In the genomic region with DNA sequence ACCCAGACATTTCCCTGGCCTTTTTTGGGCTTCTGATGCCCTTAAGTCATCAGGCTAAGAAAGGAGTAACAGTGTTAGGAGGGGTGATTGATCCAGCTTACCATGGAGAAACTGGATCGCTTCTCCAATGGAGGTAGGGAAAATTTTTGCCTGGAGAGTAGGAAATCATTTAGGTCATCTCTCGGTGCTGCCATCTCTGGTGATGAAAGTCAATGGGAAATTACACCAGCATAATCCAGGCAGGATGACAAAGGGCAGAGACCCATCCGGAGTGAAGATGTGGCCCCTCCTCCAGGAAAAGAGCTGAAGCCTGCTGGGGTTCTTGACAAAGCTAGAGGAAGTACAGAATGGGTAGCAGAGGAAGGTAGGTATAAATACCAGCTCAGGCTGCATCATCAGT, we compare ENCODE assay signal across 18 mouse cellular contexts. TPM values are rescaled to one million over a fixed set of nuclear protein-coding genes. Genes with fewer than 3 reads are reported as not detected.
DNase-seq lines count a peak whose midpoint lies in the region; ATAC-seq and TF ChIP-seq lines count a peak whose summit lies in the region.
"Had no signal": no experiment of that assay in that cellular context is flagged by ENCODE, and none has a peak within 500 bp of the region (broad histone marks: within the 10 kb centered on the region; RNA-seq: fewer than 3 reads in every experiment).

No protein-coding gene starts in this region.

- TF ChIP-seq CTCF in heart, postnatal 0 days (IDR thresholded peaks at IDR 0.05; ENCODE audit: low read depth): 0 out of 2 replicates have a peak, but pooled peaks have one; percentile 13
- peak; percentile 53 for TF ChIP-seq CTCF in layer of hippocampus, adult 2 months (conservative IDR thresholded peaks at IDR 0.05)

- H3K4me3 ChIP-seq in heart, postnatal 0 days (ENCODE audit: low read depth, low read length): no peak overlapping the region
- H3K4me3 ChIP-seq in layer of hippocampus, adult 2 months: no peak overlapping the region
- no peak overlapping the region for H3K4me3 ChIP-seq in forebrain, embryonic 15.5 days
- H3K4me3 ChIP-seq: kidney, embryonic 15.5 days; limb, embryonic 15.5 days; neural tube, embryonic 15.5 days had no signal

- no peak overlapping the region for H3K27ac ChIP-seq in heart, postnatal 0 days (ENCODE audit: low read depth)
- H3K27ac ChIP-seq in layer of hippocampus, adult 2 months: no peak overlapping the region
- H3K27ac ChIP-seq in forebrain, embryonic 15.5 days (replicated peaks): no peak overlapping the region
- H3K27ac ChIP-seq: kidney, embryonic 15.5 days; limb, embryonic 15.5 days; neural tube, embryonic 15.5 days had no signal

- WGBS in heart, postnatal 0 days: 29% methylated on average over 3 of the region's 3 CpGs
- WGBS in forebrain, embryonic 15.5 days: 40% methylated on average over 3 of the region's 3 CpGs

- no peaks in the 10 kb centered on the region for H3K27me3 ChIP-seq in heart, postnatal 0 days (ENCODE audit: control insufficient read depth, insufficient read depth, low read length)
- H3K27me3 ChIP-seq in forebrain, embryonic 15.5 days: no peaks in the 10 kb centered on the region
- H3K27me3 ChIP-seq: kidney, embryonic 15.5 days; limb, embryonic 15.5 days; neural tube, embryonic 15.5 days had no signal

- H3K9ac ChIP-seq in heart, postnatal 0 days (replicated peaks; ENCODE audit: low read depth, low read length): no peak overlapping the region
- no peak overlapping the region for H3K9ac ChIP-seq in forebrain, embryonic 15.5 days (replicated peaks)
- H3K9ac ChIP-seq: kidney, embryonic 15.5 days; limb, embryonic 15.5 days; liver, postnatal 0 days; neural tube, embryonic 15.5 days had no signal

- no peak for DNase-seq in heart, postnatal 0 days (ENCODE audit: low spot score)
- DNase-seq in heart, adult 11 months: no peak
- DNase-seq in layer of hippocampus, adult 2 months (ENCODE audit: low spot score in 2 of 2): no peak
- DNase-seq in layer of hippocampus, adult 18-20 months (ENCODE audit: low spot score in 2 of 2): no peak
- peak; percentile 40 for DNase-seq in retina, postnatal 1 day
- no peak for DNase-seq in retina, embryonic 14.5 days (ENCODE audit: low spot score)
- DNase-seq in right cerebral cortex, adult 2 months (ENCODE audit: low spot score in 2 of 2): no peak
- DNase-seq: cerebellum, adult 9-11 months; gastrocnemius, postnatal 36 days; heart, postnatal 36 days; liver, postnatal 0 days; thymus, adult 2 months had no signal

- H3K4me1 ChIP-seq in heart, postnatal 0 days (ENCODE audit: control insufficient read depth, insufficient read depth): 0 out of 2 replicates have a peak, but pooled peaks cover 7% of the 10 kb centered on the region
- H3K4me1 ChIP-seq in forebrain, embryonic 15.5 days: peaks cover 6% of the 10 kb centered on the region
- H3K4me1 ChIP-seq: limb, embryonic 15.5 days had no signal

- TF ChIP-seq EP300 in heart, postnatal 0 days (IDR thresholded peaks at IDR 0.05; ENCODE audit: low read depth): no peak

- no peaks in the 10 kb centered on the region for H3K9me3 ChIP-seq in heart, postnatal 0 days (replicated peaks; ENCODE audit: control insufficient read depth, low read length)
- no peaks in the 10 kb centered on the region for H3K9me3 ChIP-seq in forebrain, embryonic 15.5 days
- H3K9me3 ChIP-seq: kidney, embryonic 15.5 days; limb, embryonic 15.5 days; neural tube, embryonic 15.5 days had no signal

- H3K4me2 ChIP-seq in heart, postnatal 0 days (ENCODE audit: low read depth, low read length): no peak overlapping the region
- no peak overlapping the region for H3K4me2 ChIP-seq in forebrain, embryonic 15.5 days (replicated peaks)
- H3K4me2 ChIP-seq: heart, embryonic 11.5 days; kidney, embryonic 15.5 days; limb, embryonic 15.5 days; neural tube, embryonic 15.5 days had no signal

- no peak for ATAC-seq in heart, postnatal 0 days (ENCODE audit: insufficient read depth, low read depth)
- ATAC-seq in forebrain, embryonic 15.5 days (replicated peaks): no peak
- ATAC-seq: hindbrain, embryonic 16.5 days; liver, postnatal 0 days had no signal

- H3K36me3 ChIP-seq in heart, postnatal 0 days (replicated peaks; ENCODE audit: control insufficient read depth, insufficient read depth, low read length): no peaks in the 10 kb centered on the region
- H3K36me3 ChIP-seq in forebrain, embryonic 15.5 days: no peaks in the 10 kb centered on the region
- H3K36me3 ChIP-seq: kidney, embryonic 15.5 days; limb, embryonic 15.5 days; neural tube, embryonic 15.5 days had no signal

RNA-seq across cellular contexts. Expression of a gene that starts 2.7 kb away (rescaled TPM):
- 4.0 and 9.7 TPM in 2 replicates for total RNA-seq in heart, postnatal 0 days (2014; rRNA removed; ENCODE audit: low replicate concordance)
- polyA plus RNA-seq in heart, postnatal 0 days (2015; fragmentation: Nextera tagmentation; extraction: Ambion mirVana): 19.1 and 24.9 TPM in 2 replicates
- 10 to 100 TPM; 17.5 to 18.6 TPM for total RNA-seq in layer of hippocampus, adult 2 months (2021)
- total RNA-seq in layer of hippocampus, adult 18-20 months (2021): 10 to 100 TPM; 18.8 to 19.4 TPM
- 9.7 and 10.5 TPM in 2 replicates for polyA plus RNA-seq in forebrain, embryonic 15.5 days (2015; fragmentation: Nextera tagmentation; extraction: Ambion mirVana)

RNA-seq across cellular contexts. Expression of a gene that starts 10.3 kb away (rescaled TPM):
- total RNA-seq in heart, postnatal 0 days (2014; rRNA removed; ENCODE audit: low replicate concordance): 0.88 and 2.2 TPM in 2 replicates
- 5.0 and 5.2 TPM in 2 replicates for polyA plus RNA-seq in heart, postnatal 0 days (2015; fragmentation: Nextera tagmentation; extraction: Ambion mirVana)
- under 1 TPM; 0.72 to 0.76 TPM for total RNA-seq in layer of hippocampus, adult 2 months (2021)
- under 1 TPM; 0.20 to 0.28 TPM for total RNA-seq in layer of hippocampus, adult 18-20 months (2021)
- 10.0 and 10.7 TPM in 2 replicates for polyA plus RNA-seq in forebrain, embryonic 15.5 days (2015; fragmentation: Nextera tagmentation; extraction: Ambion mirVana)

RNA-seq across cellular contexts. Expression of a gene that starts 34.2 kb away (rescaled TPM):
- total RNA-seq in heart, postnatal 0 days (2014; rRNA removed; ENCODE audit: low replicate concordance): 0.46 and 7.1 TPM in 2 replicates
- polyA plus RNA-seq in heart, postnatal 0 days (2015; fragmentation: Nextera tagmentation; extraction: Ambion mirVana): 5.5 and 6.1 TPM in 2 replicates
- 1 to 10 TPM; 3.5 to 5.1 TPM for total RNA-seq in layer of hippocampus, adult 2 months (2021)
- total RNA-seq in layer of hippocampus, adult 18-20 months (2021): 1 to 10 TPM; 3.4 to 4.6 TPM
- 18.1 and 19.3 TPM in 2 replicates for polyA plus RNA-seq in forebrain, embryonic 15.5 days (2015; fragmentation: Nextera tagmentation; extraction: Ambion mirVana)

RNA-seq across cellular contexts. Expression of a gene that starts 40.1 kb away (rescaled TPM):
- total RNA-seq in heart, postnatal 0 days (2014; rRNA removed; ENCODE audit: low replicate concordance): 1.8 and 3.7 TPM in 2 replicates
- polyA plus RNA-seq in heart, postnatal 0 days (2015; fragmentation: Nextera tagmentation; extraction: Ambion mirVana): 3.8 and 4.8 TPM in 2 replicates
- 1 to 10 TPM; 1.9 TPM for total RNA-seq in layer of hippocampus, adult 2 months (2021)
- 1 to 10 TPM; 1.5 to 1.8 TPM for total RNA-seq in layer of hippocampus, adult 18-20 months (2021)
- 10.1 and 10.9 TPM in 2 replicates for polyA plus RNA-seq in forebrain, embryonic 15.5 days (2015; fragmentation: Nextera tagmentation; extraction: Ambion mirVana)

RNA-seq across cellular contexts. Expression of a gene that starts 41.4 kb away (rescaled TPM):
- total RNA-seq in heart, postnatal 0 days (2014; rRNA removed; ENCODE audit: low replicate concordance): 6.3 and 13.1 TPM in 2 replicates
- 7.9 and 8.6 TPM in 2 replicates for polyA plus RNA-seq in heart, postnatal 0 days (2015; fragmentation: Nextera tagmentation; extraction: Ambion mirVana)
- 1 to 10 TPM; 3.8 to 4.1 TPM for total RNA-seq in layer of hippocampus, adult 2 months (2021)
- 1 to 10 TPM; 5.0 to 5.4 TPM for total RNA-seq in layer of hippocampus, adult 18-20 months (2021)
- 21.5 and 25.7 TPM in 2 replicates for polyA plus RNA-seq in forebrain, embryonic 15.5 days (2015; fragmentation: Nextera tagmentation; extraction: Ambion mirVana)
